Mouse (Mus musculus): Measurements from ENCODE around the gene Slc22a13. TPM values are rescaled to one million over a fixed set of nuclear protein-coding genes. Genes with fewer than 3 reads are reported as not detected.

The Slc22a13 gene
- polyA plus RNA-seq, 1 experiment from 2014 or later, result not detected

DNA sequence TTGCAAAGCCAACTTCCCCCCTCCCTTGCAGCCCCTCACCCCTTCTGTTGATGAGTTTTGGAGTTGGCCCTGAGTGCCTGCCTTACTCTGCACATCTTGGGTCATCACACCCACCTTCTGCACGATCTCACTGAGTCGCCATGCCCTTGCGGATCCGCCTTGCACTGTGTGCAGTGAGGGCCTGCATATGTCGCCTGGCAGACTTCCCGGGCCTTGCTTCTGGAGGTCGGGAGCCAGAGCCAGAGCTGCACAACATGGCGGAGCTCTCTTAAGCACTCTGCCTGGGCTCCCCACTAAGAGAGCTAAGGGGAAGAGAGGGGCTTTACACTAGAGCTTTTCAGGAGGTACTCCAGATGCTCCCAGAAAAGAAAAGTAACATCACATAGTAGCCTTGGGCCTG, 64.2 kb downstream of the Slc22a13 start:
- H3K4me3 ChIP-seq (ENCODE audit: low read depth, low read length), result no peak overlapping the region
- H3K9me3 ChIP-seq (ENCODE audit: control insufficient read depth, low read length), result no peaks in the 10 kb centered on the region
- WGBS, result 73% methylated on average over 8 of the region's 8 CpGs
- H3K27ac ChIP-seq (replicated peaks), result no peak overlapping the region
- H3K36me3 ChIP-seq (ENCODE audit: control insufficient read depth, insufficient read depth, low read length), result no peaks in the 10 kb centered on the region
- no peak overlapping the region for H3K9ac ChIP-seq (ENCODE audit: low read length)
- no peaks in the 10 kb centered on the region for H3K27me3 ChIP-seq (ENCODE audit: control insufficient read depth, insufficient read depth, low read length)
- TF ChIP-seq CTCF (IDR thresholded peaks at IDR 0.05; ENCODE audit: low read depth), result no peak
- TF ChIP-seq EP300 (optimal IDR thresholded peaks at IDR 0.05), result no peak
- ATAC-seq (ENCODE audit: low FRiP score, low TSS enrichment) (no peak), DNase-seq (ENCODE audit: low spot score) (no peak)
- no peaks in the 10 kb centered on the region for H3K4me1 ChIP-seq (replicated peaks; ENCODE audit: control insufficient read depth, insufficient read depth)
- no peak overlapping the region for H3K4me2 ChIP-seq (replicated peaks; ENCODE audit: low read depth)

DNA sequence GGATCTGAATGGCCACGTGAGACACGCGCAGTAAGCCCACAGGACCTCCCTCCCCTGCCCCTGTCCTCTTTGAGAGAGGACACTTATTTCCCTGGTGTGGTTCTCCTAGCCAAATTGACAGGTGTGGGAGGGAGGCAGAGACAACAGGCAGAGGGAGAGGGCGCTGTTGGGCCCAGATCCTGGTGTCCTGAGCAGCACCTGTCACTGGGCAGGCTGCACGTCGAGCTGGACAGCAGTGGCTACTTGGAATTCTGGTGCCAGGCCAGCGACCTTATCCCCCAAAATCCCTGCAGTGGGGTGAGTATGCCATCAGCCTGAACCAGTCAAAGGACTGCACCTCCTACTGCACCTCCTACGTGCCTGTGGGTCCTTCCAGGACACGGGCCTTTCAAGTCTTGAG, 65.5 kb downstream of the Slc22a13 start:
- 65% methylated on average over 9 of the region's 9 CpGs for WGBS

More for the DNA sequence above, 65.5 kb downstream of the Slc22a13 start:
- H3K9me3 ChIP-seq (ENCODE audit: control insufficient read depth, low read length), result no peaks in the 10 kb centered on the region
- DNase-seq (ENCODE audit: low spot score) (no peak), ATAC-seq (ENCODE audit: low FRiP score, low TSS enrichment) (no peak)
- no peaks in the 10 kb centered on the region for H3K36me3 ChIP-seq (ENCODE audit: control insufficient read depth, insufficient read depth, low read length)
- no peaks in the 10 kb centered on the region for H3K4me1 ChIP-seq (replicated peaks; ENCODE audit: control insufficient read depth, insufficient read depth)
- TF ChIP-seq CTCF (IDR thresholded peaks at IDR 0.05; ENCODE audit: low read depth) (peak; percentile 7; the same call in 1 of the 2 replicates), EP300 (optimal IDR thresholded peaks at IDR 0.05) (no peak)
- no peak overlapping the region for H3K27ac ChIP-seq (replicated peaks)
- H3K27me3 ChIP-seq (ENCODE audit: control insufficient read depth, insufficient read depth, low read length), result no peaks in the 10 kb centered on the region
- no peak overlapping the region for H3K4me2 ChIP-seq (replicated peaks; ENCODE audit: low read depth)
- H3K4me3 ChIP-seq (ENCODE audit: low read depth, low read length), result no peak overlapping the region
- no peak overlapping the region for H3K9ac ChIP-seq (ENCODE audit: low read length)

Other genes with a start within 250 kb of the Slc22a13 start
- gene Vill, start 156.3 kb downstream of the Slc22a13 start, polyA plus RNA-seq (2015; fragmentation: Nextera tagmentation; extraction: Ambion mirVana), result 55.0 and 61.3 TPM in 2 replicates
- 35.3 and 39.2 TPM in 2 replicates for gene Plcd1, start 115.6 kb downstream of the Slc22a13 start, polyA plus RNA-seq (2015; fragmentation: Nextera tagmentation; extraction: Ambion mirVana)
- gene Dlec1, start 106.6 kb downstream of the Slc22a13 start, polyA plus RNA-seq (2015; fragmentation: Nextera tagmentation; extraction: Ambion mirVana), result 0.18 TPM in 2 replicates
- 10.7 and 11.2 TPM in 2 replicates for gene Acaa1b, start 52.0 kb downstream of the Slc22a13 start, polyA plus RNA-seq (2015; fragmentation: Nextera tagmentation; extraction: Ambion mirVana)
- not detected in 2 replicates for gene Gm47289, start 49.9 kb downstream of the Slc22a13 start, polyA plus RNA-seq (2015; fragmentation: Nextera tagmentation; extraction: Ambion mirVana)
- 8.7 and 9.7 TPM in 2 replicates for gene Oxsr1, start 113.3 kb upstream of the Slc22a13 start, polyA plus RNA-seq (2015; fragmentation: Nextera tagmentation; extraction: Ambion mirVana)
- 181 and 193 TPM in 2 replicates for gene Acaa1a, start 130.6 kb upstream of the Slc22a13 start, polyA plus RNA-seq (2015; fragmentation: Nextera tagmentation; extraction: Ambion mirVana)
- gene Myd88, start 132.3 kb upstream of the Slc22a13 start, polyA plus RNA-seq (2015; fragmentation: Nextera tagmentation; extraction: Ambion mirVana), result 40.8 and 41.5 TPM in 2 replicates
- 3.2 and 5.7 TPM in 2 replicates for gene Xylb, start 148.3 kb upstream of the Slc22a13 start, polyA plus RNA-seq (2015; fragmentation: Nextera tagmentation; extraction: Ambion mirVana)
- gene Slc22a14, start 156.5 kb upstream of the Slc22a13 start, polyA plus RNA-seq (2015; fragmentation: Nextera tagmentation; extraction: Ambion mirVana), result not detected in 2 replicates
- 6.2 and 6.3 TPM in 2 replicates for gene Acvr2b, start 193.0 kb upstream of the Slc22a13 start, polyA plus RNA-seq (2015; fragmentation: Nextera tagmentation; extraction: Ambion mirVana)
- 8.5 TPM in 2 replicates for gene Exog, start 235.8 kb upstream of the Slc22a13 start, polyA plus RNA-seq (2015; fragmentation: Nextera tagmentation; extraction: Ambion mirVana)